Mouse (Mus musculus): Measurements from ENCODE around the gene Tcp11l1. TPM values are rescaled to one million over a fixed set of nuclear protein-coding genes. Genes with fewer than 3 reads are reported as not detected.

Gene Tcp11l1
- total RNA-seq (2014; rRNA removed; ENCODE audit: low replicate concordance): 1.9 and 4.0 TPM in 2 replicates
- polyA plus RNA-seq (2015; fragmentation: Nextera tagmentation; extraction: Ambion mirVana): 28.7 and 32.7 TPM in 2 replicates

DNA sequence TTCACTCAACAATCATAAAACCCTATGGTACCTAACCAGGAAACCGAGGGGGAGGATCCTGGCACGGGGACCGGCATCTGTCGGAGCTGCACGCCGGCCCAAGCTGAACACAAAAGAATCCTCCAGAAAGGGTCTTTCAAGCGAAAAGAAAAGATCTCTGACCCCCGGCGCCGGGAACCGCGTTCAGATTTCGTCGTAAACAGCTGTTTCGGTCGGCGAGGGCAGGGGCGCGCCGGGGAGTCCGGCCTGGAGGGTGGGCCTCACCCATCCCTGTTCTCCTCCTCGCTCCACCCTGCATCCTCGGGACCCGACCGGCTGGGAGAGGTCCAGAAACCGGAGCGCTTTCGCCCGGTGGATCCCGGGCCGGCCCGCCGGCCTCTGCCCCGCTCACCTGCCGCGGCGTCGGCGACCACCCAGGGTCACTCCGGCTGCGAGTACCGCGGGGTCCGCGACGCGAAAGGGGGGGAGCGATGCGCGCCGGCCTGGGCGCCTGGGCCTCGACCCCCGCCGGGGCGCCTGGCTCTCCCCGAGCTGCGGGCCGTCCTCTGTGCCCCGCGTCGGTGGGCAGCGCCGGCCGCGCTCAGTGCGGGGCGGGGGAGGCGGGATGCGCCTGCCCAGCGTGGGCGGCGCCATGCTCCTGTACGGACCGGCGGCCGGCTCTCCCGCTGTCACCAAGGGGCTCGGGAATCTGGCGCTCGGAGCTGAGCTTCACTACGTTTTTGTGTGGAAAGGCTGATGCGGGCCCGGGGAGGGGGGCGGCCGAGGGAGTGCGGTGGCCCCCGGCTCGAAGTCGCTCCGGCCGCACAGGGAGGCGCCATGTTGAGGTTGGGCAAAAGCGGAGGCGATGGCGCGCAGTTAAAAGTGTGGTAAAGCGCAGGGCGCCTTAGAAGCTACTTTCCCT is at the start of gene Tcp11l1:
TSS of gene Tcp11l1 (minus strand) at position 585 of the 901 bp plus-strand sequence.
- TF ChIP-seq CTCF (IDR thresholded peaks at IDR 0.05; ENCODE audit: low read depth) (no peak), EP300 (IDR thresholded peaks at IDR 0.05; ENCODE audit: low read depth) (no peak)
- Histone ChIP-seq H3K9ac (replicated peaks; ENCODE audit: low read depth, low read length) (peak within 1 kb of the TSS; percentile 67), H3K4me2 (ENCODE audit: low read depth, low read length) (peak within 1 kb of the TSS; percentile 76), H3K9me3 (replicated peaks; ENCODE audit: control insufficient read depth, low read length) (no peaks in the 10 kb centered on the region), H3K4me1 (ENCODE audit: control insufficient read depth, insufficient read depth) (peaks cover 12% of the 10 kb centered on the region; the same call in 1 of the 2 replicates), H3K27me3 (ENCODE audit: control insufficient read depth, insufficient read depth, low read length) (no peaks in the 10 kb centered on the region), H3K4me3 (ENCODE audit: low read depth, low read length) (peak within 1 kb of the TSS; percentile 75), H3K36me3 (replicated peaks; ENCODE audit: control insufficient read depth, insufficient read depth, low read length) (no peaks in the 10 kb centered on the region), H3K27ac (ENCODE audit: low read depth) (peak within 1 kb of the TSS; percentile 43)
- ATAC-seq (ENCODE audit: insufficient read depth, low read depth) (peak; percentile 89), DNase-seq (ENCODE audit: low spot score) (peak; percentile 29)
- WGBS: under 1% methylated on average over 97 of the region's 99 CpGs

DNA sequence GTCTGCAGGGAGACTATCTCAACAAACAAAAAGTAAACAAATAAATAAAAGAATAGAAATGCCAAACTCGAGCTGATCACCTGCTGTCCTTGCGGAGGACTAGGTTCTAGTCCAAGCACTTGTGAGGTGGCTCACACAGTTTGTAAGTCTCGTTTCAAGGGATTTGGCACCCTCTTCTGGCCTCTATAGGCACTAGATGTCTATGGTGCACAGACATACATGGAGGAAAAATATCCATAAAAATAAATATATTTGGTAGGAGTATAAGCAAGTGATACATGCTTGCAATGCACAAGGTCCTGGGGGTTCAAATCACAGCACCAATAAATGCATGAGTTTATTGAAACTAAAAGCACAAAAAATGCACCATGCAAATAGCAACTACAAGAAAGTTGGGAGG is 38.6 kb upstream of the Tcp11l1 start:
- H3K27ac ChIP-seq (ENCODE audit: low read depth): no peak overlapping the region
- no peak for ATAC-seq (ENCODE audit: insufficient read depth, low read depth)
- no peak overlapping the region for H3K9ac ChIP-seq (replicated peaks; ENCODE audit: low read depth, low read length)
- no peak overlapping the region for H3K4me2 ChIP-seq (ENCODE audit: low read depth, low read length)
- H3K36me3 ChIP-seq (replicated peaks; ENCODE audit: control insufficient read depth, insufficient read depth, low read length): 0 out of 2 replicates have a peak, but pooled peaks cover 5% of the 10 kb centered on the region
- WGBS: 59% methylated on average over 3 of the region's 3 CpGs
- H3K4me3 ChIP-seq (ENCODE audit: low read depth, low read length): no peak overlapping the region
- H3K4me1 ChIP-seq (ENCODE audit: control insufficient read depth, insufficient read depth): no peaks in the 10 kb centered on the region
- no peak for DNase-seq (ENCODE audit: low spot score)
- H3K27me3 ChIP-seq (ENCODE audit: control insufficient read depth, insufficient read depth, low read length): no peaks in the 10 kb centered on the region
- no peak for TF ChIP-seq EP300 (IDR thresholded peaks at IDR 0.05; ENCODE audit: low read depth)
- TF ChIP-seq CTCF (IDR thresholded peaks at IDR 0.05; ENCODE audit: low read depth): peak; percentile 29
- H3K9me3 ChIP-seq (replicated peaks; ENCODE audit: control insufficient read depth, low read length): no peaks in the 10 kb centered on the region

DNA sequence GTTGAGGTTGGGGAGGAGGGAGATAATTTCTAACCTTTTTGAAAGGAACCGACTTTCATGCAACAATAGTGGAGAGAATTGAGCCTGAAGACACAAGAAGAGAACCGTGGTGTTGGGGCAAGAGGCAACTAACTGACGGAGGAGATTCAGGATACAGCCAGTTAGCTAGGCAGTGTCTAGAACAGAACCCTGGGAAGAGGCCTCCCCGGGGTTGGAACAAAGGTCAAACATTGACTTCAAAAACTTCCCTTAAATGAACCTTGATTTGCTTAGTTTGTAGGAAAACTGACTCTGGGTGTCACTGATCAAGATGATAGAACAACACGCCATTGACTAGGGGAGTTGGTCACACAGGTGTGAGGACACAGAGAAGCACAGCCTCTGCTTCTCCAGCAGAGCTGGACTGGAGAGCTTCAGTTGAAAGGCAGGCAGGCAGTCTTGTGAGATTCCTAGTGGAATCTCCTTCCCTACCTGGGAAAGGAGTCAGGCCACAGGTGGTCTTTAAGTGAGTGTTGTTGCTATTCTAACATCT is 36.7 kb upstream of the Tcp11l1 start:
- H3K27me3 ChIP-seq (ENCODE audit: control insufficient read depth, insufficient read depth, low read length): no peaks in the 10 kb centered on the region
- no peak overlapping the region for H3K4me2 ChIP-seq (ENCODE audit: low read depth, low read length)
- H3K9ac ChIP-seq (replicated peaks; ENCODE audit: low read depth, low read length): no peak overlapping the region
- WGBS: 70% methylated on average over 5 of the region's 5 CpGs
- no peaks in the 10 kb centered on the region for H3K9me3 ChIP-seq (replicated peaks; ENCODE audit: control insufficient read depth, low read length)
- TF ChIP-seq CTCF (IDR thresholded peaks at IDR 0.05; ENCODE audit: low read depth): no peak
- TF ChIP-seq EP300 (IDR thresholded peaks at IDR 0.05; ENCODE audit: low read depth): no peak
- ATAC-seq (ENCODE audit: insufficient read depth, low read depth): no peak
- no peak for DNase-seq (ENCODE audit: low spot score)
- H3K4me1 ChIP-seq (ENCODE audit: control insufficient read depth, insufficient read depth): no peaks in the 10 kb centered on the region
- H3K27ac ChIP-seq (ENCODE audit: low read depth): no peak overlapping the region
- H3K4me3 ChIP-seq (ENCODE audit: low read depth, low read length): no peak overlapping the region
- 0 out of 2 replicates have a peak, but pooled peaks cover 3% of the 10 kb centered on the region for H3K36me3 ChIP-seq (replicated peaks; ENCODE audit: control insufficient read depth, insufficient read depth, low read length)

DNA sequence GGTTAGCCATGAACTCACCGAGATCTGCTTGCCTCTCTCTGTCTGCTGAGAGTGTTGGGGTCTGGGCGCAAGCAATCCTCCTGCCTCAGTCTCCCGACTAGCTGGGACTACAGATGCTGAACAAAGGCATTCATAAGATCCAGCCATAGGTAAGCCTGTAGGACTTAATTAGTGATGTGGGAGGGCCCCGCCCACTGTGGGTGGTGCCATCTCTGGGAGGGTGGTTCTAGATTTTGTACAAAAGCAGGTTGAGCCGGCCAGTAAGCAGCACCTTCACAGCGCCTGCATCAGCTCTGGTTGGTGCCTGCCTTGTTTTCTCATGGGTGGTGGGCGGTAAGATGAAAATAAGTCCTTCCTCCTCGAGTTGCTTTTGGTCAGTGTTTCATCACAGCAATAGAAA is 34.3 kb upstream of the Tcp11l1 start:
- H3K9ac ChIP-seq (replicated peaks; ENCODE audit: low read depth, low read length): no peak overlapping the region
- no peak overlapping the region for H3K4me2 ChIP-seq (ENCODE audit: low read depth, low read length)
- no peak overlapping the region for H3K27ac ChIP-seq (ENCODE audit: low read depth)
- peaks cover 7% of the 10 kb centered on the region; the same call in 1 of the 2 replicates for H3K4me1 ChIP-seq (ENCODE audit: control insufficient read depth, insufficient read depth)
- no peaks in the 10 kb centered on the region for H3K36me3 ChIP-seq (replicated peaks; ENCODE audit: control insufficient read depth, insufficient read depth, low read length)
- TF ChIP-seq CTCF (IDR thresholded peaks at IDR 0.05; ENCODE audit: low read depth) (no peak), EP300 (IDR thresholded peaks at IDR 0.05; ENCODE audit: low read depth) (no peak)
- no peak overlapping the region for H3K4me3 ChIP-seq (ENCODE audit: low read depth, low read length)
- WGBS: 51% methylated on average over 8 of the region's 8 CpGs
- no peaks in the 10 kb centered on the region for H3K27me3 ChIP-seq (ENCODE audit: control insufficient read depth, insufficient read depth, low read length)
- DNase-seq (ENCODE audit: low spot score): no peak
- ATAC-seq (ENCODE audit: insufficient read depth, low read depth): no peak
- no peaks in the 10 kb centered on the region for H3K9me3 ChIP-seq (replicated peaks; ENCODE audit: control insufficient read depth, low read length)

DNA sequence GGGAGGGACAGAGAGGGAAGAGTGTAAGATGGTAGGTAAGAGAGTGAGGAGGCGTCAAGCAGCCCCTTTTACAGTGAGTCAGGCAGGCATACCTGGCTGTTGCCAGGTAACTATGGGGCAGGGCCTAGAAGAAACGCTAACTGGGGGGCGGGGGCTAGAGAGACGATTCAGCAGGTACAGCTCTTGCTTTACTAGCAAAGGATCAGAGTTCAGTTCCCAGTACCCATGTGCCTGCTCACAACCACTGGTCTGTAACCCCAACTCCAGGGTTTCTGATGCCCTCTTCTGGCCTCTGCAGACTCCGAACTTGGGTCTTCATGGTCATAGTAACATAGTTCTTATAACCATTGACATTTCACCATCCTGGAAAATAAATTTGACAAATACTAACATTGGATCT is 32.0 kb upstream of the Tcp11l1 start:
- no peak overlapping the region for H3K4me2 ChIP-seq (ENCODE audit: low read depth, low read length)
- H3K36me3 ChIP-seq (replicated peaks; ENCODE audit: control insufficient read depth, insufficient read depth, low read length): no peaks in the 10 kb centered on the region
- H3K27me3 ChIP-seq (ENCODE audit: control insufficient read depth, insufficient read depth, low read length): no peaks in the 10 kb centered on the region
- H3K4me1 ChIP-seq (ENCODE audit: control insufficient read depth, insufficient read depth): peaks cover 7% of the 10 kb centered on the region; the same call in 1 of the 2 replicates
- H3K9ac ChIP-seq (replicated peaks; ENCODE audit: low read depth, low read length): no peak overlapping the region
- no peak overlapping the region for H3K4me3 ChIP-seq (ENCODE audit: low read depth, low read length)
- TF ChIP-seq EP300 (IDR thresholded peaks at IDR 0.05; ENCODE audit: low read depth): no peak
- no peak for TF ChIP-seq CTCF (IDR thresholded peaks at IDR 0.05; ENCODE audit: low read depth)
- H3K27ac ChIP-seq (ENCODE audit: low read depth): no peak overlapping the region
- 62% methylated on average over 5 of the region's 5 CpGs for WGBS
- DNase-seq (ENCODE audit: low spot score) (no peak), ATAC-seq (ENCODE audit: insufficient read depth, low read depth) (no peak)
- H3K9me3 ChIP-seq (replicated peaks; ENCODE audit: control insufficient read depth, low read length): no peaks in the 10 kb centered on the region
